Mouse (Mus musculus) heart, adult 2 months (tissue): ENCODE data around the gene Pcdh10. TPM values are rescaled to one million over a fixed set of nuclear protein-coding genes. Genes with fewer than 3 reads are reported as not detected.

Source experiments
- DNase-seq, 2 experiments: peaks; one replicate each; pipeline ENCODE4 v3.0.0; 2021
- H3K27ac ChIP-seq: fragments of 200-600 bp; 2 replicates; pipeline ENCODE4 v1.8.1; 2022
- H3K27me3 ChIP-seq: fragments of 200-500 bp; 2 replicates; pipeline ENCODE4 v1.6.1; 2012; ENCODE audit warnings: mild to moderate bottlenecking, low read length, inconsistent platforms, mixed read lengths; ENCODE audit not compliant: control insufficient read depth, insufficient read depth
- H3K36me3 ChIP-seq: fragments of 200-500 bp; 2 replicates; pipeline ENCODE4 v1.6.1; 2012; ENCODE audit warnings: low read length, inconsistent platforms; ENCODE audit not compliant: control insufficient read depth, insufficient read depth
- H3K4me1 ChIP-seq: fragments of 200-500 bp; 2 replicates; pipeline ENCODE4 v1.6.1; 2011; ENCODE audit warnings: low read length; ENCODE audit not compliant: control insufficient read depth, insufficient read depth
- H3K4me3 ChIP-seq: fragments of 200-600 bp; 2 replicates; pipeline ENCODE4 v1.8.1; 2022
- H3K79me2 ChIP-seq: fragments of 200-500 bp; replicated peaks from 2 replicates; pipeline ENCODE4 v1.6.1; 2012; ENCODE audit warnings: mild to moderate bottlenecking, inconsistent platforms, low read length, moderate library complexity, mixed read lengths; ENCODE audit not compliant: control insufficient read depth, insufficient read depth
- H3K9ac ChIP-seq: fragments of 200-500 bp; 2 replicates; pipeline ENCODE4 v1.6.1; 2012; ENCODE audit warnings: low read depth, mild to moderate bottlenecking, control low read depth, inconsistent platforms, low read length, mixed read lengths
- CTCF ChIP-seq: fragments of 200-600 bp; IDR thresholded peaks from 2 replicates; pipeline ENCODE4 v1.8.1; 2022; ENCODE audit warnings: antibody characterized with exemption, mild to moderate bottlenecking, moderate library complexity
- EP300 ChIP-seq: fragments of 200-500 bp; IDR thresholded peaks from 2 replicates; pipeline ENCODE4 v1.6.1; 2011; ENCODE audit warnings: low read depth, low read length, control low read depth; ENCODE audit not compliant: insufficient read depth
- POLR2A ChIP-seq: fragments of 200-500 bp; IDR thresholded peaks from 2 replicates; pipeline ENCODE4 v1.6.1; 2011; ENCODE audit warnings: mild to moderate bottlenecking, low read depth, low read length, control low read depth; ENCODE audit not compliant: insufficient read depth
- WGBS: fragments of 180-500 bp; shearing (Covaris S2); methylation state at CpG from one replicate; pipeline ENCODE4 v1.1.7; 2018; 5-methylcytosine and 5-hydroxymethylcytosine counted together
- intact Hi-C: fragments of 180-260 bp; cut with DNase I; formaldehyde crosslinking; loops from one replicate; pipeline ENCODE4 v1.15.1; 2025
- long read RNA-seq: library from polyadenylated mRNA; stranded (forward); transcript quantifications from one replicate; pipeline ENCODE4 v2.0.0, GENCODE M21; 2021
- polyA plus RNA-seq: library from polyadenylated mRNA; depleted of rRNA; stranded (reverse); fragments of >200 nt; gene quantifications from 2 replicates; pipeline ENCODE4 v1.2.3, GENCODE M21; 2012; rRNA removed
- total RNA-seq, 2 experiments: library from RNA; stranded (reverse); gene quantifications; 2 replicates each; pipeline ENCODE4 v1.2.3; 2021

Gene Pcdh10
- total RNA-seq, result under 1 TPM in 1 of 2 experiments, not detected in 1; 0.02 TPM
- polyA plus RNA-seq, result 0.02 TPM in 1 of 2 replicates, not detected in the other
- long read RNA-seq, result 0 reads

DNA sequence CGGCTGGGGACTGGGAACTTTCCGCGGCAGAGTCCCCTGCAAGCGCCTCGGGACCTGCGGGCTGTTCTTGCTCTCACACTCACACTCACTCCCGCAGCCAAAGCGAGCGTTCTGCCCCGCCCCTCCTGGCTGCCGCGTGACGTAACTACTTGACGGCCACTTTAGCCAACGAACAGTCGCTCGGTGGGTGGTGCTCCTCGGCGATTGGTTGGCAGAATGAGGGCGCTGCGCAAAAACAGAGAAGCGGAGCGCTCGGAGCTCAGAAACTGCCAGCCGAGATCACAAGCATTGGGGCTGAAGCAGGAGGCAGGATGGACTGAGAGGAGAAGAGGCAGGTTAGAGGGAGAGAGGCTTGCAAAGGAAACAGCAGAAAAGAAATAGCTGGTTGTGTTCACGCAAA lies at the start of gene Pcdh10:
Pcdh10 (plus strand) TSS at position 254 of the 400 bp plus-strand sequence.
- H3K36me3 ChIP-seq, result no peaks in the 10 kb centered on the region
- DNase-seq, result peak; percentile 85 to 87
- under 1% methylated on average over 26 of the region's 26 CpGs for WGBS
- peak within 1 kb of the TSS; percentile 47 for H3K4me3 ChIP-seq
- no peak within 1 kb of the TSS for H3K27ac ChIP-seq
- H3K4me1 ChIP-seq, result peaks cover 2% of the 10 kb centered on the region; the same call in 1 of the 2 replicates
- no peak within 1 kb of the TSS for H3K9ac ChIP-seq
- intact Hi-C loops, result no loop called here
- H3K79me2 ChIP-seq, result no peaks in the 10 kb centered on the region
- TF ChIP-seq CTCF, result no peak
- TF ChIP-seq POLR2A, result no peak
- no peak for TF ChIP-seq EP300
- H3K27me3 ChIP-seq, result peaks cover 22% of the 10 kb centered on the region

GRCm38 (mm10) chr3:45355919-45356318 lies 22.3 kb upstream of the Pcdh10 start:
- no peak for DNase-seq
- no peaks in the 10 kb centered on the region for H3K27me3 ChIP-seq
- no peaks in the 10 kb centered on the region for H3K79me2 ChIP-seq
- H3K36me3 ChIP-seq, result no peaks in the 10 kb centered on the region
- no peak overlapping the region for H3K27ac ChIP-seq
- H3K4me1 ChIP-seq, result no peaks in the 10 kb centered on the region
- H3K9ac ChIP-seq, result no peak overlapping the region
- TF ChIP-seq POLR2A, result no peak
- no peak for TF ChIP-seq EP300
- no peak for TF ChIP-seq CTCF
- intact Hi-C loops, result no loop called here
- H3K4me3 ChIP-seq, result no peak overlapping the region
- 92% methylated on average over 1 of the region's 1 CpGs for WGBS

- Histone ChIP-seq H3K4me1 (no peaks in the 10 kb centered on the region), H3K27ac (no peak overlapping the region), H3K9ac (no peak overlapping the region), H3K36me3 (no peaks in the 10 kb centered on the region), H3K79me2 (no peaks in the 10 kb centered on the region), H3K27me3 (no peaks in the 10 kb centered on the region), H3K4me3 (no peak overlapping the region)
- 28% methylated on average over 1 of the region's 1 CpGs for WGBS
- no peak for DNase-seq
- intact Hi-C loops, result no loop called here
- TF ChIP-seq EP300 (no peak), CTCF (no peak), POLR2A (no peak)
Measured at GRCm38 (mm10) chr3:45368952-45369351, 9.2 kb upstream of the Pcdh10 start.

DNA sequence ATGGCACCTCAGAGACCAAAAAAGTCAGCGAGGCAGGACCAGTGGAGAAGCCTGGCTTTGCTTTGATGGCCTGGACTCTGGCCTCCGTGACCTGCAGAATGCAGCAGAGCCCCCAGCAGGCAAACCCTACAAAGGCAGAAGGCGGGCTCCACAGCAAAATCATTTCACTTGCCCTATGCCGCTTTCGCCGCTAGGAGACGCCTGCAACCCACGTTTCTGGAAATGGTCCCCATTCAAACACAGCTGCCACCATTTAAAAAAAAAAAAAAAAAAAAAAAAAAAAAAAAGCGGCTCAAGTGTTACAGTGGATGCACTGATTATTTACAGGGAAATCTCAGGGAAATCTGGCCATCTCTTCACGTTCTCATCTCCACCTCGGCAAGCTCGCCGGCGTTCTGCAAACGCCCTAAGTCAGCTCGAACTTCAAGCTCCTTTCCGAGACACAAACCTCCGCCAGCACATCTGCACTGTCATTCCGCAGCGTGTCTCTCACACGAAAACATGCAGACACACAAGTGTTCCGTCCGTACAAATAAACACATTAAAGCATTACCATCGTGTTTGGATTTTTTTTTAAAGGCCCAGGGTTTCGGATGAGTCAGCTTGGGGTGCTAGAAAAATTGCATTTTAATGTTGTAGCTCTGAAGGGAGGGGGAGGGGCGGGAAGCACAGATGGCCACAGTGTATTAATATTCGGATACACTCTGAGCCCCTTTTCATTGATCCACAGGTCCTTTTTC lies 2.3 kb upstream of the Pcdh10 start:
- Histone ChIP-seq H3K9ac (no peak overlapping the region), H3K36me3 (no peaks in the 10 kb centered on the region), H3K4me1 (peaks cover 2% of the 10 kb centered on the region; the same call in 1 of the 2 replicates), H3K27me3 (peaks cover 14% of the 10 kb centered on the region), H3K79me2 (no peaks in the 10 kb centered on the region), H3K27ac (no peak overlapping the region), H3K4me3 (peak overlapping the region; percentile 43)
- peak; percentile 15 to 62 for DNase-seq
- TF ChIP-seq CTCF (peak; percentile 74), EP300 (no peak)
- intact Hi-C loops, result no loop called here
- WGBS, result under 1% methylated on average over 27 of the region's 27 CpGs

DNA sequence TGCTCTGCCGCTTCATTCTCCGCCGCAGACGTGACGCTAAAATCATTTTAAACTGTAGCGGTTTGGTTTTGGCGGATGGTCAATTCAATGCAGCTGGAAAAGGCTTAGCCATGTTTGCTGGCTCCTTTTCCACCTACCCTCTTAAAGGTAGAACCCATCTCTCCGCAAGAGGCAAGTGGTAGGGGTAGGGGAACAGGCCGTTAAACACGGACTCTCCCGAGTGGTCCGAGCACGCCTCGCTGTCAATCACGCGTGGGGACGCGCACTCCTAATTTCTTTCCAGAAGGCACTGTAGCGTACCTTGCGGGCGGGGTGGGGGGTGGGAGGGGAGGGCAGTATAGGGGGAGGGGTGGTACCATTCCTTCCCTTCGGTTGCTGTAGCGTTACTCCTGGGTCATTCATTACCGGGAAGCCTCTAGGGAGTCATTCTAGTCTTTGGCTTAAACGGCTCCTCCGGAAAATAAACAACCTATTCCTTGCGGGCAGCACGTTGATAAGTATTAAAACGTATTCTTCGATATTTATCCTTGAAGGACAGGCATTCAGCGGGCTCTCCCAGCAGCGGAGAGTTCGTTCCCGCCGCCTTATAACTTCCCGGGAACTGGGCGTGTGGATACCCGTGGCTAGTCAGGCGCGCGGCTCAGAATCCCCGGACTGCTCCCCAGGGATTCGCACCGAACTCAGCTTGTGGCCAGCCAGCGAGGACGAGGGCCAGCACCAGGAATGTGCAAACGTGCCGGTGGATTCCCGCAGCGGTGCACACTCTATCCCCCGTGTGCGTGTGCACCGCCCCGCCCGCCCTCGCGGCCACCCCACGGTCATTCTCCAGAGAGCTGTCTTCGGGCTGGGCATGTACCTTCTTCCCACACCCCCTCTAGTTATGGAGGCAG lies 1.5 kb upstream of the Pcdh10 start:
- under 1% methylated on average over 59 of the region's 59 CpGs for WGBS
- Histone ChIP-seq H3K27me3 (peaks cover 21% of the 10 kb centered on the region), H3K27ac (no peak overlapping the region), H3K36me3 (no peaks in the 10 kb centered on the region), H3K9ac (no peak overlapping the region), H3K79me2 (no peaks in the 10 kb centered on the region), H3K4me3 (peak overlapping the region; percentile 43), H3K4me1 (peaks cover 2% of the 10 kb centered on the region; the same call in 1 of the 2 replicates)
- no peak for TF ChIP-seq CTCF
- TF ChIP-seq EP300, result no peak
- TF ChIP-seq POLR2A, result no peak
- intact Hi-C loops, result no loop called here
- DNase-seq, result peak; percentile 7 to 24

DNA sequence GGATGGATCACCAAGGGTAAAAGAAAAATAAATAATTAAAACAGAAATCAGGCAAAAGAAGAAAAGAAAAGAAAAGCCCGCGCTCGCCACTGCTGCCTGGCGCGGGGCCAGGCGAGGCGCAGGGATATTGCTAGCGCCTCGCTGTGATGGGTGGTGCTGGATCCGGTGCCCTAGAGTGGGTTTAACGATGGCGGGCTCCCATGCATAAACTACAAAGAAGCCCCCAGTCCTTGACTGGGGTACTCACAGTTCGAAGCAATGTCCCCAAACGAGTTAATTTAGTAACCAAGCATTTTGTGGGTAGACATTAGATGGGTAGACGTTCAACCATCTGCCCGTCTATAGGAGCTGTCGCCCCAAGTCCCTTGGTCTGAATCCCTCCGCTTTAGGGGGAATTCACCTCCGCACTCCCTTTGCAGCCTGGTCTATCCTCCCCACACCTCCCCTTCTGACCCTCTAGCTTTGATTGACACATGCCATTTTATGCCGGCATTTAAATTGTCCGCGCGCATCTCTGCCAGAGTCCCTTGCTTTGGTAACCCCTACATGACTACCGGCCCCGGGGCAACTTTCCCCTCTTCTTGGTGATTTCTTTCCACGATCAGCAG lies 703 bp upstream of the Pcdh10 start:
- TF ChIP-seq EP300, result no peak
- H3K9ac ChIP-seq, result no peak overlapping the region
- peak; percentile 11 to 23 for DNase-seq

More for the DNA sequence above, 703 bp upstream of the Pcdh10 start:
- H3K79me2 ChIP-seq, result no peaks in the 10 kb centered on the region
- peaks cover 22% of the 10 kb centered on the region for H3K27me3 ChIP-seq
- H3K4me1 ChIP-seq, result peaks cover 2% of the 10 kb centered on the region; the same call in 1 of the 2 replicates
- peak overlapping the region; percentile 47 for H3K4me3 ChIP-seq
- no peaks in the 10 kb centered on the region for H3K36me3 ChIP-seq
- no peak overlapping the region for H3K27ac ChIP-seq
- under 1% methylated on average over 26 of the region's 26 CpGs for WGBS
- intact Hi-C loops, result no loop called here
